Mouse (Mus musculus) forebrain, embryonic 13.5 days (tissue): ENCODE measurements around the gene Rasgrp2. TPM values are rescaled to one million over a fixed set of nuclear protein-coding genes. Genes with fewer than 3 reads are reported as not detected.

Experiments
- ATAC-seq: fragments of 200-750 bp; cut with Nextera tagmentation; 2 replicates; pipeline ENCODE4 v1.8.0; 2017
- H3K27ac ChIP-seq: fragments of 300-500 bp; sonication (generic); 2 replicates; pipeline ENCODE4 v1.5.1; 2015; ENCODE audit warnings: inconsistent platforms, mild to moderate bottlenecking, moderate library complexity
- H3K27me3 ChIP-seq: fragments of 300-500 bp; sonication (generic); 2 replicates; pipeline ENCODE4 v1.6.1; 2015; ENCODE audit warnings: mild to moderate bottlenecking, inconsistent platforms
- H3K36me3 ChIP-seq: fragments of 300-500 bp; sonication (generic); 2 replicates; pipeline ENCODE4 v1.6.1; 2015; ENCODE audit warnings: mild to moderate bottlenecking, inconsistent platforms; ENCODE audit not compliant: poor library complexity, severe bottlenecking
- H3K4me1 ChIP-seq: fragments of 300-500 bp; sonication (generic); 2 replicates; pipeline ENCODE4 v1.6.1; 2015; ENCODE audit warnings: inconsistent platforms
- H3K4me2 ChIP-seq: fragments of 300-500 bp; sonication (generic); 2 replicates; pipeline ENCODE4 v1.6.1; 2015; ENCODE audit warnings: inconsistent platforms, mild to moderate bottlenecking, moderate library complexity
- H3K4me3 ChIP-seq: fragments of 300-500 bp; sonication (generic); 2 replicates; pipeline ENCODE4 v1.5.1; 2015; ENCODE audit warnings: mild to moderate bottlenecking, inconsistent platforms
- H3K9ac ChIP-seq: fragments of 300-500 bp; sonication (generic); 2 replicates; pipeline ENCODE4 v1.6.1; 2015; ENCODE audit warnings: mild to moderate bottlenecking, inconsistent platforms
- H3K9me3 ChIP-seq: fragments of 300-500 bp; sonication (generic); replicated peaks from 2 replicates; pipeline ENCODE4 v1.6.1; 2016; ENCODE audit warnings: inconsistent platforms
- WGBS: fragments of 180-500 bp; shearing (Covaris S2); methylation state at CpG from one replicate; pipeline ENCODE4 v1.1.7; 2015; 5-methylcytosine and 5-hydroxymethylcytosine counted together
- polyA plus RNA-seq: library from polyadenylated mRNA; unstranded; fragments of >200 nt; fragmentation: Nextera tagmentation; extraction: Ambion mirVana; gene quantifications from 2 replicates; pipeline ENCODE4 v1.2.1, GENCODE M21; 2015

Gene Rasgrp2
- polyA plus RNA-seq, 1 experiment from 2014 or later, result 25.1 TPM

- Histone ChIP-seq H3K4me2 (no peak overlapping the region), H3K9ac (no peak overlapping the region), H3K9me3 (no peaks in the 10 kb centered on the region), H3K27ac (peak overlapping the region; percentile 73), H3K4me3 (no peak overlapping the region), H3K4me1 (peaks cover 62% of the 10 kb centered on the region), H3K36me3 (peaks cover 15% of the 10 kb centered on the region; the same call in 1 of the 2 replicates), H3K27me3 (no peaks in the 10 kb centered on the region)
- WGBS, result 22% methylated on average over 6 of the region's 6 CpGs
- peak; percentile 78 for ATAC-seq
Measured at GRCm38 (mm10) chr19:6452030-6452494, 52.9 kb downstream of the Rasgrp2 start.

- Histone ChIP-seq H3K27me3 (no peaks in the 10 kb centered on the region), H3K36me3 (peaks cover 21% of the 10 kb centered on the region; the same call in 1 of the 2 replicates), H3K4me1 (peaks cover 55% of the 10 kb centered on the region), H3K4me3 (no peak overlapping the region), H3K9me3 (no peaks in the 10 kb centered on the region), H3K27ac (peak overlapping the region; percentile 73), H3K9ac (peak overlapping the region; percentile 24), H3K4me2 (peak overlapping the region; percentile 3; the same call in 1 of the 2 replicates)
- ATAC-seq, result 0 out of 2 replicates have a peak, but pooled peaks have one; percentile 30
- 50% methylated on average over 9 of the region's 9 CpGs for WGBS
Measured at GRCm38 (mm10) chr19:6452672-6453310, 53.7 kb downstream of the Rasgrp2 start.

- 0 out of 2 replicates have a peak overlapping the region, but pooled peaks have one; percentile 3 for H3K4me2 ChIP-seq
- ATAC-seq, result 0 out of 2 replicates have a peak, but pooled peaks have one; percentile 31
Measured at GRCm38 (mm10) chr19:6453349-6453748, 54.2 kb downstream of the Rasgrp2 start.

GRCm38 (mm10) chr19:6454041-6454720 is 55.0 kb downstream of the Rasgrp2 start:
- H3K4me3 ChIP-seq, result no peak overlapping the region
- WGBS, result 65% methylated on average over 10 of the region's 10 CpGs
- H3K9ac ChIP-seq, result no peak overlapping the region
- ATAC-seq, result no peak
- H3K9me3 ChIP-seq, result no peaks in the 10 kb centered on the region
- peak overlapping the region; percentile 73 for H3K27ac ChIP-seq
- no peaks in the 10 kb centered on the region for H3K27me3 ChIP-seq
- no peak overlapping the region for H3K4me2 ChIP-seq
- peaks cover 31% of the 10 kb centered on the region; the same call in 1 of the 2 replicates for H3K36me3 ChIP-seq
- H3K4me1 ChIP-seq, result peaks cover 41% of the 10 kb centered on the region

More at GRCm38 (mm10) chr19:6453349-6453748, 54.2 kb downstream of the Rasgrp2 start:
- Histone ChIP-seq H3K36me3 (peaks cover 25% of the 10 kb centered on the region; the same call in 1 of the 2 replicates), H3K9me3 (no peaks in the 10 kb centered on the region), H3K27me3 (no peaks in the 10 kb centered on the region), H3K4me1 (peaks cover 49% of the 10 kb centered on the region), H3K9ac (peak overlapping the region; percentile 24), H3K27ac (peak overlapping the region; percentile 73), H3K4me3 (no peak overlapping the region)
- 73% methylated on average over 8 of the region's 8 CpGs for WGBS

- no peak overlapping the region for H3K4me3 ChIP-seq
Measured at GRCm38 (mm10) chr19:6459504-6459903, 60.4 kb downstream of the Rasgrp2 start.

GRCm38 (mm10) chr19:6462841-6463240 is 63.7 kb downstream of the Rasgrp2 start:
- Histone ChIP-seq H3K4me1 (peaks cover 25% of the 10 kb centered on the region), H3K27ac (no peak overlapping the region), H3K9ac (no peak overlapping the region), H3K4me3 (no peak overlapping the region), H3K4me2 (no peak overlapping the region), H3K36me3 (0 out of 2 replicates have a peak, but pooled peaks cover 12% of the 10 kb centered on the region), H3K27me3 (no peaks in the 10 kb centered on the region), H3K9me3 (no peaks in the 10 kb centered on the region)
- ATAC-seq, result no peak
- WGBS, result 37% methylated on average over 6 of the region's 6 CpGs

More at GRCm38 (mm10) chr19:6459504-6459903, 60.4 kb downstream of the Rasgrp2 start:
- no peak for ATAC-seq
- H3K36me3 ChIP-seq, result peaks cover 33% of the 10 kb centered on the region; the same call in 1 of the 2 replicates
- no peak overlapping the region for H3K9ac ChIP-seq
- H3K4me1 ChIP-seq, result peaks cover 20% of the 10 kb centered on the region
- H3K9me3 ChIP-seq, result no peaks in the 10 kb centered on the region
- H3K27ac ChIP-seq, result no peak overlapping the region
- H3K27me3 ChIP-seq, result no peaks in the 10 kb centered on the region
- H3K4me2 ChIP-seq, result no peak overlapping the region
- 92% methylated on average over 6 of the region's 6 CpGs for WGBS

GRCm38 (mm10) chr19:6464306-6465071 is 65.3 kb downstream of the Rasgrp2 start:
- H3K9ac ChIP-seq, result 0 out of 2 replicates have a peak overlapping the region, but pooled peaks have one; percentile 30
- no peaks in the 10 kb centered on the region for H3K27me3 ChIP-seq
- H3K27ac ChIP-seq, result peak overlapping the region; percentile 42
- no peaks in the 10 kb centered on the region for H3K36me3 ChIP-seq
- H3K9me3 ChIP-seq, result no peaks in the 10 kb centered on the region
- WGBS, result 46% methylated on average over 10 of the region's 10 CpGs
- no peak overlapping the region for H3K4me3 ChIP-seq
- H3K4me2 ChIP-seq, result no peak overlapping the region
- peaks cover 28% of the 10 kb centered on the region for H3K4me1 ChIP-seq
- peak; percentile 51 for ATAC-seq

Other genes starting within 250 kb of the Rasgrp2 start
- not detected in 2 replicates for gene Majin, start 215.0 kb upstream of the Rasgrp2 start, polyA plus RNA-seq
- 0.31 TPM in 1 of 2 replicates, not detected in the other for gene Gpha2, start 173.0 kb upstream of the Rasgrp2 start, polyA plus RNA-seq
- 53.7 and 58.8 TPM in 2 replicates for gene Ppp2r5b, start 163.5 kb upstream of the Rasgrp2 start, polyA plus RNA-seq
- gene Atg2a, start 157.7 kb upstream of the Rasgrp2 start, polyA plus RNA-seq, result 8.9 and 9.7 TPM in 2 replicates
- 74.3 and 75.6 TPM in 2 replicates for gene Ehd1, start 122.6 kb upstream of the Rasgrp2 start, polyA plus RNA-seq
- 0.22 and 0.39 TPM in 2 replicates for gene Cdc42bpg, start 92.9 kb upstream of the Rasgrp2 start, polyA plus RNA-seq
- gene Men1, start 64.4 kb upstream of the Rasgrp2 start, polyA plus RNA-seq, result 83.8 and 92.4 TPM in 2 replicates
- 11.3 and 15.4 TPM in 2 replicates for gene Map4k2, start 58.2 kb upstream of the Rasgrp2 start, polyA plus RNA-seq
- gene Sf1, start 35.6 kb upstream of the Rasgrp2 start, polyA plus RNA-seq, result 134 and 139 TPM in 2 replicates
- gene Pygm, start 14.9 kb upstream of the Rasgrp2 start, polyA plus RNA-seq, result 2.0 and 2.1 TPM in 2 replicates
- 16.9 and 18.1 TPM in 2 replicates for gene Nrxn2, start 19.4 kb downstream of the Rasgrp2 start, polyA plus RNA-seq
- not detected in 2 replicates for gene Slc22a12, start 143.7 kb downstream of the Rasgrp2 start, polyA plus RNA-seq